Mouse (Mus musculus) neural tube, embryonic 15.5 days (tissue): ENCODE results near the gene Vdac1. TPM values are rescaled to one million over a fixed set of nuclear protein-coding genes. Genes with fewer than 3 reads are reported as not detected.
A peak's percentile ranks its signal among the peaks of the same experiment; 100 is the strongest.
"Not testable (repeated sequence)": the region's sequence is repeated elsewhere in the genome, so short reads cannot be mapped to it uniquely, and the experiment has no call there.

ENCODE experiments used
- ATAC-seq: fragments of 200-750 bp; cut with Nextera tagmentation; 2 replicates; pipeline ENCODE4 v1.8.0; 2017; ENCODE audit warnings: mild to moderate bottlenecking, moderate TSS enrichment, moderate library complexity; ENCODE audit not compliant: low FRiP score
- H3K27ac ChIP-seq: fragments of 300-500 bp; sonication (generic); replicated peaks from 2 replicates; pipeline ENCODE4 v1.5.1; 2015; ENCODE audit warnings: mild to moderate bottlenecking, inconsistent platforms
- H3K27me3 ChIP-seq: fragments of 300-500 bp; sonication (generic); replicated peaks from 2 replicates; pipeline ENCODE4 v1.6.1; 2015; ENCODE audit warnings: inconsistent platforms
- H3K36me3 ChIP-seq: fragments of 300-500 bp; sonication (generic); 2 replicates; pipeline ENCODE4 v1.6.1; 2015; ENCODE audit warnings: inconsistent platforms
- H3K4me1 ChIP-seq: fragments of 300-500 bp; sonication (generic); 2 replicates; pipeline ENCODE4 v1.6.1; 2015; ENCODE audit warnings: inconsistent platforms
- H3K4me2 ChIP-seq: fragments of 300-500 bp; sonication (generic); 2 replicates; pipeline ENCODE4 v1.6.1; 2015; ENCODE audit warnings: inconsistent platforms, mild to moderate bottlenecking, moderate library complexity
- H3K4me3 ChIP-seq: fragments of 300-500 bp; sonication (generic); replicated peaks from 2 replicates; pipeline ENCODE4 v1.5.1; 2015; ENCODE audit warnings: mild to moderate bottlenecking, inconsistent platforms
- H3K9ac ChIP-seq: fragments of 300-500 bp; sonication (generic); replicated peaks from 2 replicates; pipeline ENCODE4 v1.6.1; 2015; ENCODE audit warnings: mild to moderate bottlenecking, inconsistent platforms
- H3K9me3 ChIP-seq: fragments of 300-500 bp; sonication (generic); replicated peaks from 2 replicates; pipeline ENCODE4 v1.6.1; 2016; ENCODE audit warnings: inconsistent platforms
- WGBS: fragments of 180-500 bp; shearing (Covaris S2); methylation state at CpG from one replicate; pipeline ENCODE4 v1.1.7; 2015; ENCODE audit warnings: mixed read lengths; 5-methylcytosine and 5-hydroxymethylcytosine counted together
- polyA plus RNA-seq: library from polyadenylated mRNA; unstranded; fragments of >200 nt; fragmentation: Nextera tagmentation; extraction: Ambion mirVana; gene quantifications from 2 replicates; pipeline ENCODE4 v1.2.1, GENCODE M21; 2015

Gene Vdac1
- polyA plus RNA-seq, 1 experiment from 2014 or later, result 402 TPM

DNA sequence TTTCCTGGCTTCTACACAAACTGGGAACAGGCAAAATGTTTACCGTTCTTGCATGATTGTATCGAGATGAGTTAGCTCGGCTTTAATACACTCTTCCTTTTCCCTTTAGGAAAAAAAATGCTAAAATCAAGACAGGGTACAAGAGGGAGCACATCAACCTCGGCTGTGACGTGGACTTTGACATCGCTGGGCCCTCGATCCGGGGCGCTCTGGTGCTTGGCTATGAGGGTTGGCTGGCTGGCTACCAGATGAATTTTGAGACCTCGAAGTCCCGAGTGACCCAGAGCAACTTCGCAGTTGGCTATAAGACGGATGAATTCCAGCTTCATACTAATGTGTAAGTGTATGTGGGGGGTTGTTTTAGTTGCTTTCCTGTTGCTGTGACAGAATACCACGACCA is 23.1 kb downstream of the Vdac1 start:
- no peak for ATAC-seq
- Histone ChIP-seq H3K9me3 (no peaks in the 10 kb centered on the region), H3K27ac (no peak overlapping the region), H3K4me3 (no peak overlapping the region), H3K4me1 (no peaks in the 10 kb centered on the region), H3K27me3 (no peaks in the 10 kb centered on the region), H3K36me3 (peaks cover 81% of the 10 kb centered on the region), H3K9ac (no peak overlapping the region), H3K4me2 (no peak overlapping the region)
- WGBS, result 94% methylated on average over 14 of the region's 14 CpGs

DNA sequence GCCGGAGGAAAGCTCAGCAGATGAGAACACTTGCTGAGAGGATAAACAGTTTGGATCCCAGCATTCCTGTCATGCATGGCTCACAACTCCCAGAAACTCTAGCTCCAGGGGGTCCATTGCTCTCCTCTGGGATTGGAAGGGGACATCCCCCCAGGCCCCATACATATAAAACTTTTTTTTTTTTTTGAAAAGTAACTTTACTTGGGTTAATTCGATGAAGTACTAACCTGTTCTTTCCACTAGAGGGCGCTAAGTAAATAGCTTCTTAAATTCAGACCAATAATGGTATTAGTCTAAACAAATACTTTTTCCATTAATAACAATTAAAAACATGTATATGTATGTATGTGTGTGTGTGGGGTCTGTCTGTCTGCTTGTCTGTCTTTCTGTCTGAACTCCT is 24.0 kb downstream of the Vdac1 start:
- no peak overlapping the region for H3K9ac ChIP-seq
- H3K9me3 ChIP-seq, result no peaks in the 10 kb centered on the region
- H3K27me3 ChIP-seq, result no peaks in the 10 kb centered on the region
- no peak overlapping the region for H3K4me2 ChIP-seq
- no peaks in the 10 kb centered on the region for H3K4me1 ChIP-seq
- no peak overlapping the region for H3K4me3 ChIP-seq
- peaks cover 81% of the 10 kb centered on the region for H3K36me3 ChIP-seq
- ATAC-seq, result no peak
- whole genome bisulfite sequencing, result 59% methylated on average over 3 of the region's 3 CpGs
- H3K27ac ChIP-seq, result no peak overlapping the region

DNA sequence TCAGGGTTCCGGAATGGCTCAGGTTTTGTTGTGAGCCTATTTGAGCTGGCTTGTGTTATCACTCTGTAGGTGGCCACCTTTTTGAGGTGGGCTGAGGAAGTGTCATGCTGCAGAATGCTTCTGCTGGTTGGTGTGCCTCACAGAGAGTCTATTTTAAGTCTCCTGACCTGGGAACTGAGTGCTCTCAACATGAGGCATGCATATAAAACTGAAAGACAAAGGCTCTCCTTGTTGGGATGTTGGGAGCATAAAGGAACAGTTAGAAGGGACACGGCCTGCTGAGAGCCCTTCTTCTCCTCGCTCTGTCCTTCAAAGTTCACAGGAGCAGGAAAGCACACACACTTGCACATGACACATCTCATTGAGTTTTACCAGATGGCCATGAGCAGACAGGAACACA is 26.2 kb downstream of the Vdac1 start:
- no peaks in the 10 kb centered on the region for H3K9me3 ChIP-seq
- no peak for ATAC-seq
- no peak overlapping the region for H3K4me3 ChIP-seq
- H3K4me2 ChIP-seq, result no peak overlapping the region
- H3K4me1 ChIP-seq, result no peaks in the 10 kb centered on the region
- H3K9ac ChIP-seq, result no peak overlapping the region
- H3K27ac ChIP-seq, result no peak overlapping the region
- peaks cover 72% of the 10 kb centered on the region for H3K36me3 ChIP-seq
- no peaks in the 10 kb centered on the region for H3K27me3 ChIP-seq
- 86% methylated on average over 3 of the region's 3 CpGs for WGBS

DNA sequence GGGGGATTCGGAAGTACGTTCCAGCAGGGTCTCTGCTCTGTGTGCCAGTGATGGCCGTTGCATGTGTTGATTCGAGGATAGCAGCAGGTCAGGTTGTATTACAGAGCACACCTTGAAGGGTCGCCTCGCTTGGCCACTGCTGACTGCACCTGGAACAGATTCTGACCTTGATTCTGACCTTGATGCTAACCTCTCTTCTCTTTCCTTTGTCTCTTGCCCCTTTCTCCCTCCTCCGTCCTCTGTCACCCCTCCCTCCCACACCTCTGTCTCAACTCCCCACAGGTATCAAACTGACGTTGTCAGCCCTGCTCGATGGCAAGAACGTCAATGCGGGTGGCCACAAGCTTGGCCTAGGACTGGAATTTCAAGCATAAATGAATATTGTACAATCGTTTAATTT is 27.5 kb downstream of the Vdac1 start:
- H3K4me2 ChIP-seq, result no peak overlapping the region
- no peaks in the 10 kb centered on the region for H3K27me3 ChIP-seq
- WGBS, result 92% methylated on average over 12 of the region's 12 CpGs
- peaks cover 64% of the 10 kb centered on the region for H3K36me3 ChIP-seq
- H3K9me3 ChIP-seq, result no peaks in the 10 kb centered on the region
- no peak overlapping the region for H3K4me3 ChIP-seq
- ATAC-seq, result no peak
- H3K27ac ChIP-seq, result no peak overlapping the region
- no peak overlapping the region for H3K9ac ChIP-seq
- H3K4me1 ChIP-seq, result no peaks in the 10 kb centered on the region

DNA sequence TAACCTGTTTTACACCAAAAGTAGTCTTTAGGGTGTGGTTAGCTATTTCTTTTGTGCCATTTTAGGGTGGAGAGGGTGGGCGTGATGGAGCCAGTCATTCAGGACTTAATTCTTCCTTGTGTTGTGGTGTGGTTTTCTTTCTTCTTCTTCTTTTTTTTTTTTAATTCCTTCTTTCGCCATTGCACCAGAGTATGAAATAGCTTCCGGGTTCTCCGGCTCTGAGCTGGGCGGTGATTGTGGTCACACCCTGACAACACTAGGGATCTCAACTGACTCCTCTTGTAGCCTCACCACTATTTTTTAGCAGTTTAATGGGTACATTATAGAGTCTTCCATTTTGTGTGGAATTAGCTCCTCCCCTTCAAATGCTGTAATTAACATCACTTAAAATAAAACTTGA is 28.3 kb downstream of the Vdac1 start:
- WGBS, result 95% methylated on average over 5 of the region's 5 CpGs
- not testable (repeated sequence) for H3K4me3 ChIP-seq, H3K4me2 ChIP-seq, H3K27ac ChIP-seq, ATAC-seq, H3K4me1 ChIP-seq, H3K9ac ChIP-seq, H3K27me3 ChIP-seq, H3K9me3 ChIP-seq
- H3K36me3 ChIP-seq, result peaks cover 57% of the 10 kb centered on the region

DNA sequence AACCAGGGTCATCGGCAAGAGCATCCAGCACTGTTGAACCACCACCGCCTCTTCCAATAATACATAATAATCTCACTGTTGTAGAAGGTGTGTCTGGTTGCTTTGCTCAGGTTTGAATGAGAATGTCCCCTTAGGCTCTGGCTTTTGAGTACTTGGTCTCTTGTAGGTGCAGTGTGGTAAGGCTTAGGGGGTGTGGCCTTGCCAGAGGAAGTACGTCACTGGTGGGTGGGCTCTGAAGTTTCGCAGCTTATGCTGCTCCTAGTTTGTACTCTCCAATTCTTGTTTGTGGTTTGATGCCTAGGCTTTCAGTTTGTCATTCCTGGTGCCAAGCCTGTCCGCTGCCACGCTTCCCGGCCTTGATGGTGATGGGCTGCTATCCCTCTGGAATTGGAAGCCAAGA is 29.3 kb downstream of the Vdac1 start:
- Histone ChIP-seq H3K4me1 (no peaks in the 10 kb centered on the region), H3K27ac (no peak overlapping the region), H3K9ac (no peak overlapping the region), H3K9me3 (no peaks in the 10 kb centered on the region), H3K36me3 (peaks cover 51% of the 10 kb centered on the region), H3K4me3 (no peak overlapping the region), H3K4me2 (no peak overlapping the region), H3K27me3 (no peaks in the 10 kb centered on the region)
- ATAC-seq, result no peak
- 90% methylated on average over 7 of the region's 7 CpGs for whole genome bisulfite sequencing

DNA sequence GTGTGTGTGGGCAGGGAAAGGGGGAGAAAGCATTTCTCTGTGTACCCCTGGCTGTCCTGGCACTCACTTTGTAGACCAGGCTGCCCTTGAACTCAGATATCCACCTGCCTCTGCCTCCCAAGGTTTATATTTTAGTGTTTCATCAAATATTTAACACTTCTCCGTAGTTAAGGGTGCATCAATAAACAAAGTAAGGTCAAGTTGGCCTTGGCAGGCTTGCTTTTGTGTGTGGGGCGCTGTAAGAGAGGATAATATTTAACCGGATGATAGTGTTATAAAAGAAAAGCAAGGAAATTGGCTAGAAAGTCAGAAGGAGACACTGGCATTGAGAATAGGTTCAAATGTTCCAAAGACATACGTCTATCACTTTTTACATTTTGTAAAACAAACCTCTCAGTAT is 33.8 kb downstream of the Vdac1 start:
- no peaks in the 10 kb centered on the region for H3K9me3 ChIP-seq
- no peak overlapping the region for H3K9ac ChIP-seq
- no peaks in the 10 kb centered on the region for H3K27me3 ChIP-seq
- H3K36me3 ChIP-seq, result peaks cover 7% of the 10 kb centered on the region
- H3K4me2 ChIP-seq, result no peak overlapping the region
- H3K27ac ChIP-seq, result no peak overlapping the region
- 82% methylated on average over 4 of the region's 4 CpGs for WGBS
- ATAC-seq, result no peak
- H3K4me3 ChIP-seq, result no peak overlapping the region
- peaks cover 25% of the 10 kb centered on the region for H3K4me1 ChIP-seq

DNA sequence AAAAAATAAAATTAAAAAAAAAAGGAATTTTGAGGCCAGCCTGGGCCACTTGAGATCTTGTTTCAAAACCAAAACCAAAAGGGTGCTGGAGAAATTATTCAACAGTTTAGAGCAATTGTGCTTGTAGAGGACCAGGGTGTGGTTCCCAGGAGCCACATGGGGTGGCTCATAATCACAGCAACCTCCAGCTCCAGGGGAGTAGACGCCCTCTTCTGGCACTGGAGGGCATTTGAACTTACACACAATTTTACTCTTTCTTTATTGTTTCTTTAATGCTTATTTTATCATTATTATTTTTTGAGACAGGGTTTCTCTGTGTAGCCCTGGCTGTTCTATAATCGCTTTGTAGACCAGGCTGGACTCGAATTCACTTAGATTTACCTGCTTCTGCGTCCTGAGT is 34.7 kb downstream of the Vdac1 start:
- H3K4me1 ChIP-seq, result peaks cover 30% of the 10 kb centered on the region
- H3K36me3 ChIP-seq, result no peaks in the 10 kb centered on the region
- no peak for ATAC-seq
- H3K27me3 ChIP-seq, result no peaks in the 10 kb centered on the region
- H3K9ac ChIP-seq, result no peak overlapping the region
- H3K9me3 ChIP-seq, result no peaks in the 10 kb centered on the region
- 32% methylated on average over 4 of the region's 4 CpGs for WGBS
- peak overlapping the region; percentile 93; the same call in 1 of the 2 replicates for H3K27ac ChIP-seq
- peak overlapping the region; percentile 62 for H3K4me2 ChIP-seq
- 0 out of 2 replicates have a peak overlapping the region, but pooled peaks have one; percentile 90 for H3K4me3 ChIP-seq

DNA sequence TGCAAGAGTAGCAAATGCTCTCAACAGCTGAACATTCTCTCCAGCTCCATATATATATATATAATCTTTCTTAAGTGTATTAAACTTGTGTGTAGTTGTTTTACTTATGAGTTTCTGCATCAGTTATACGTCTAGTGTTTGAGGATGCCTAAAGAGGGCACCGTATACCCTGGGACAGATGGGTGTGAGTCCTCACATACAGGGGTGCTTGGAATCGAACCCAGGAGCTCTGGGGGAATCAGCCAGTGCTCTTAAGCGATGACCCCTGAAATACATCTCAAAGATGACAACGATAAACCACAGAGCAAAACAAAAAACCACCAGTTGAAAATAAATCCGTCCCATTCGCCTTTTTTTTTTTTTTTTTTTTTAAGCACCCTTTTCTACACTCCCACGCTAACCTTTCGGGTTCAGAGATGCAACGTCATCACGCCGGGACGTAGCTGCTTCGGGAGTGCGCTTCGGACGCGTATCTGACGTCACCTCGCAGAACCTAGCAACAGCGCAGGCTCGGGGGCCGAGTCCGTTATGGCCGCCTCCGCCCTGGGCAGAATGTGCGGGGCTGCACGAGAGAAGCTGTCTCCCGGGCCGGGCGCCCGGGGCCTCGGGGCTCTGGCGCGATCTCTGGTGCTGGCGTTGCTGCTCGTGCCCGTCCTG is 35.4 kb downstream of the Vdac1 start, which contains the start of gene 9530068E07Rik:
Gene 9530068E07Rik, plus strand, starts transcription at position 489 of the 657 bp plus-strand sequence.
- 1% methylated on average over 38 of the region's 38 CpGs for WGBS
- H3K4me1 ChIP-seq, result peaks cover 36% of the 10 kb centered on the region

DNA sequence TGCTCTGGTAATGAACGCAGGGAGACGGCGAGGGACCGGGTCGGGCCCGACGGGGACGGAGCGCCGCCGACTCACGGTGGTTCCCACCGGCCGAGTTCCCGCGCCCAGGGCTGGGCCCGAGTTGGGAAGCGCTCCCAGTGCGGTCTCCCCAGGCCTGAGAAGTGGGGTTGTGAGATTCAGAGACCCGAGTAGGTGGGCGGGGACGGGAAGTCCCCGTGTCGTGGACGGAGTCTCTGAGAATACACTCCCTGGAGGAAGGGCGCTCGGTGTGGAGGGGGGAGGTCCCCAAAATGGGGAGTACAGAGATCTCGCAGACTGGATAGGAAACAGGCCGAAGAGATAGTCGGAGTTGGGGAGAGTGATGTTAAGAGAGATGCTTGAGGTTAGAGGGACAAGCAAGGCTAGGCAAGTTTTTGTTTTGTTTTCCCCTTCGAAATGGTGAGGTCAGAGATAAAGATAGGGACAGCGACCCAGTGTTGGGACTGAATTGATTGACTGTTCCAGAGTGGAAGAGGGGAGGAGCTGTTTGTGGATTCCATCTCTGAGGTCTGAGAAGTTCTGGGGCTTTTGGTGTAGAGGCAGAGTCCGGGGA is 36.0 kb downstream of the Vdac1 start:
- peak overlapping the region; percentile 90 for H3K4me3 ChIP-seq

More for the DNA sequence above, 35.4 kb downstream of the Vdac1 start, which contains the start of gene 9530068E07Rik:
- Histone ChIP-seq H3K9ac (peak within 1 kb of the TSS; percentile 97), H3K9me3 (no peaks in the 10 kb centered on the region), H3K4me2 (peak within 1 kb of the TSS; percentile 62), H3K27ac (peak within 1 kb of the TSS; percentile 93), H3K4me3 (peak within 1 kb of the TSS; percentile 90), H3K36me3 (no peaks in the 10 kb centered on the region), H3K27me3 (no peaks in the 10 kb centered on the region)
- ATAC-seq, result peak; percentile 95

DNA sequence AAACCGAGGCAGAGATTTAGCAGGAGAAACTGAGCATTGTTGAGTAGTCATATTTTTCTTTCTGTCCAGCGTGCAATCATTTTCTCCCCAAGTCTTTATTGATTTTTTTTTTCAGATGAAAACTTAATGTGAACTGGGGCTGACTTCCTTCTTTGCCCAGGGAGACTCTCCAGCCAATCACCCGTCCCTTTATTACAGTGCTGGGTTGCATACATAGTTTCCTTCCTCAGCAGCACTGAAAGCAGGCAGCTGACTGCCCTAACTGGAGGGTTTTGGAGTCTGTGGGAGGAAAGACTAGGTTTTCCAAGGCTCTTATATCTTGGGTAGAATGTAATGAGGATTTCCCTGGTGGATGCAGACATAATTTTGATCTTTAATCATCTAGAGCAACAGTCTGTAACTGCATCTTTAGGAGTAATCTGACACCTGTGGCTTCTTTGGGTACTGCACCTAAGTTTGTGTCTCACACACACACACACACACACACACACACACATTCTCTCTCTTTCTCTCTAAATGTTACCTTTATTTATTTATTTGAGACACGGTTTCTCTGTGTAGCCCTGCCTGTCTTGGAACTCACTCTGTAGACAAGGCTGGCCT is 36.8 kb downstream of the Vdac1 start:
- Histone ChIP-seq H3K36me3 (no peaks in the 10 kb centered on the region), H3K9me3 (no peaks in the 10 kb centered on the region), H3K9ac (peak overlapping the region; percentile 97; the same call in 1 of the 2 replicates), H3K27ac (0 out of 2 replicates have a peak overlapping the region, but pooled peaks have one; percentile 93), H3K27me3 (no peaks in the 10 kb centered on the region), H3K4me3 (peak overlapping the region; percentile 90), H3K4me2 (peak overlapping the region; percentile 62), H3K4me1 (peaks cover 36% of the 10 kb centered on the region)
- 91% methylated on average over 4 of the region's 4 CpGs for WGBS
- no peak for ATAC-seq

More for the DNA sequence above, 36.0 kb downstream of the Vdac1 start:
- H3K27me3 ChIP-seq, result no peaks in the 10 kb centered on the region
- peaks cover 36% of the 10 kb centered on the region for H3K4me1 ChIP-seq
- peak overlapping the region; percentile 97 for H3K9ac ChIP-seq
- WGBS, result under 1% methylated on average over 33 of the region's 33 CpGs
- H3K36me3 ChIP-seq, result no peaks in the 10 kb centered on the region
- H3K4me2 ChIP-seq, result peak overlapping the region; percentile 62
- H3K9me3 ChIP-seq, result no peaks in the 10 kb centered on the region
- peak; percentile 76 for ATAC-seq
- H3K27ac ChIP-seq, result peak overlapping the region; percentile 93

DNA sequence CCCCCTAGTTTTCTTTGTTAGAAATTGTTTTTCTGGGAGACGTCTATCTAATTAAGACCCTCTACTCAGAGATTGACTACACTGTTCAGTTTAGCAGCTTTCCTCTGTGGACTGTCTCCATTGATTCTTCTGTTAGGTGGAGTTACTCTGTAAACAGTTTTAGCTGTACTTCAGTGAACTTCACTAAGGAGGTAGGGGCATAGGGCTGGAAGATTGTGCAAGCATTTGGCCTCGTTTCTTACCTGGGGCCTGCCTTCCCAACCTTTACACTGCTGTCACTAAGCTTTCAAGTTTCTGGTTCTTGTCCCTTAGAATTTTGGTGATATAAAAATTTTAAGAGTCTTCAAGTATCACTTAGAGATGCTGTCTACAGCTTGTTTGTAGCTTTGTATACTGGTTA is 40.8 kb downstream of the Vdac1 start:
- no peak overlapping the region for H3K9ac ChIP-seq
- H3K27ac ChIP-seq, result no peak overlapping the region
- H3K9me3 ChIP-seq, result no peaks in the 10 kb centered on the region
- peaks cover 31% of the 10 kb centered on the region for H3K4me1 ChIP-seq
- no peak for ATAC-seq
- no peaks in the 10 kb centered on the region for H3K27me3 ChIP-seq
- peaks cover 31% of the 10 kb centered on the region for H3K36me3 ChIP-seq
- WGBS, result 81% methylated on average over 2 of the region's 2 CpGs
- no peak overlapping the region for H3K4me3 ChIP-seq
- no peak overlapping the region for H3K4me2 ChIP-seq
